Mouse (Mus musculus): ENCODE measurements at regions not wholly inside any gene's neighbourhood (a gene's known extent, or its start where the extent isn't known, plus 50 kb on each side); places are given as distances from the start of the nearest gene placed in this dataset.

GRCm38 (mm10) chr12:26129511-26129910 is 285.5 kb downstream of the Rnf144a start:
- no peak for TF ChIP-seq CTCF (IDR thresholded peaks at IDR 0.05; ENCODE audit: low read depth, low read length)
- no peak for TF ChIP-seq EP300 (IDR thresholded peaks at IDR 0.05; ENCODE audit: insufficient read depth, low read depth, low read length)
- TF ChIP-seq POLR2A (IDR thresholded peaks at IDR 0.05; ENCODE audit: insufficient read depth, low read length) = no peak
